Mouse (Mus musculus): Measurements from ENCODE around the gene Fbn1. TPM values are rescaled to one million over a fixed set of nuclear protein-coding genes. Genes with fewer than 3 reads are reported as not detected.
A peak's percentile ranks its signal among the peaks of the same experiment; 100 is the strongest.

Gene Fbn1
- polyA plus RNA-seq, 1 experiment from 2014 or later = 16.8 TPM

GRCm38 (mm10) chr2:125331581-125331980 is 176.2 kb downstream of the Fbn1 start:
- Histone ChIP-seq H3K4me1 (replicated peaks) (no peaks in the 10 kb centered on the region), H3K27ac (no peak overlapping the region), H3K4me3 (no peak overlapping the region), H3K9ac (no peak overlapping the region), H3K36me3 (peaks cover 14% of the 10 kb centered on the region), H3K4me2 (no peak overlapping the region), H3K9me3 (replicated peaks) (no peaks in the 10 kb centered on the region), H3K27me3 (no peaks in the 10 kb centered on the region)
- 82% methylated on average over 7 of the region's 7 CpGs for WGBS
- ATAC-seq (replicated peaks; ENCODE audit: insufficient number of reproducible peaks, insufficient read depth, low FRiP score, low read depth) = no peak

DNA sequence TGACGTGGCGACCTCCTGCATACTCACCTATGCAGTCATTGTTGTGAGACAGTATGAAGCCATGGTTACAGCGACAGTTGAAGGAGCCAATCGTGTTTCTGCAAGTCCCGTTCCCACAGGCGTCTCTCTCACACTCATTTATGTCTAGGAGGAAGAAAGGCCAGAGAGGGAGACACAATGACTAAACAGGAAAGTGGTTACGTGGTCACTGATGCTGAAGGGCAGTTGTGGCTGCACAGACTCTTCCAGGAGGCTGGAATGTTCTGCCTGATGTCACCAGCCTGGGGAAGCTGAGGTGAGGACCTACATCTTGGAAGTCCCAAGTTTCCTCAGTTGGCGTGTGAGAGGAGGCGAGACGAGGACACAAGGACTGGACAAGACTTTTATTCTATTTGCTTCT is 177.3 kb downstream of the Fbn1 start:
- Histone ChIP-seq H3K9ac (no peak overlapping the region), H3K27me3 (no peaks in the 10 kb centered on the region), H3K27ac (no peak overlapping the region), H3K9me3 (replicated peaks) (no peaks in the 10 kb centered on the region), H3K4me3 (no peak overlapping the region), H3K36me3 (peaks cover 14% of the 10 kb centered on the region), H3K4me2 (no peak overlapping the region), H3K4me1 (replicated peaks) (no peaks in the 10 kb centered on the region)
- no peak for ATAC-seq (replicated peaks; ENCODE audit: insufficient number of reproducible peaks, insufficient read depth, low FRiP score, low read depth)
- 88% methylated on average over 10 of the region's 10 CpGs for WGBS

GRCm38 (mm10) chr2:125325125-125325855 is 182.5 kb downstream of the Fbn1 start:
- ATAC-seq (replicated peaks; ENCODE audit: insufficient number of reproducible peaks, insufficient read depth, low FRiP score, low read depth) = no peak
- no peak overlapping the region for H3K9ac ChIP-seq
- H3K4me1 ChIP-seq (replicated peaks) = no peaks in the 10 kb centered on the region; the same call in 1 of the 2 replicates
- no peak overlapping the region for H3K4me3 ChIP-seq
- no peaks in the 10 kb centered on the region for H3K27me3 ChIP-seq
- 67% methylated on average over 7 of the region's 7 CpGs for WGBS
- no peak overlapping the region for H3K27ac ChIP-seq
- H3K9me3 ChIP-seq (replicated peaks) = no peaks in the 10 kb centered on the region
- peaks cover under 1% of the 10 kb centered on the region; the same call in 1 of the 2 replicates for H3K36me3 ChIP-seq
- H3K4me2 ChIP-seq = no peak overlapping the region

DNA sequence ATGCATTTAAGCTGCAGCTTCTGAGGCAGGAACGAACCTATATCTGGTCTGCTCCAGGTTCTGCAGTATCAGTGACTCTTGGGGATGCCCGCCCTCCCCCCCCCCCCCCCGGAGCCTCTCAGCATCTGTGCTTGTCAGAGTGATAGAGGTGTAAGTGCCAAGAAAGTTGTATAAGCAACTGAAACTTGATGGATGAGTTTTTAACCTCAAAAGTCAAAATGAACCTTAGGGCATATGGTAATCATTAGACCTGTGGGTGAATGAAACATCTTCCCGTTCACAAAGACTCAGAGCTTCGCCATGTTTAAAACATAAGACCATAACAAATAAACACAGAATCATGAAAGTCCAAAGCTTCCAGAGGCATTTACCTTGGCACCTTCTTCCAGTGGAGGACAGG is 183.3 kb downstream of the Fbn1 start:
- ATAC-seq (replicated peaks; ENCODE audit: insufficient number of reproducible peaks, insufficient read depth, low FRiP score, low read depth) = no peak
- no peak overlapping the region for H3K9ac ChIP-seq
- no peak overlapping the region for H3K27ac ChIP-seq
- no peaks in the 10 kb centered on the region; the same call in 1 of the 2 replicates for H3K36me3 ChIP-seq
- no peaks in the 10 kb centered on the region for H3K27me3 ChIP-seq
- H3K4me1 ChIP-seq (replicated peaks) = peaks cover 6% of the 10 kb centered on the region
- no peak overlapping the region for H3K4me3 ChIP-seq
- WGBS = 70% methylated on average over 5 of the region's 5 CpGs
- no peak overlapping the region for H3K4me2 ChIP-seq
- H3K9me3 ChIP-seq (replicated peaks) = no peaks in the 10 kb centered on the region

GRCm38 (mm10) chr2:125323347-125323746 is 184.4 kb downstream of the Fbn1 start:
- H3K27ac ChIP-seq = no peak overlapping the region
- no peak overlapping the region for H3K9ac ChIP-seq
- no peaks in the 10 kb centered on the region for H3K9me3 ChIP-seq (replicated peaks)
- H3K36me3 ChIP-seq = no peaks in the 10 kb centered on the region; the same call in 1 of the 2 replicates
- H3K4me2 ChIP-seq = no peak overlapping the region
- 59% methylated on average over 4 of the region's 4 CpGs for WGBS
- ATAC-seq (replicated peaks; ENCODE audit: insufficient number of reproducible peaks, insufficient read depth, low FRiP score, low read depth) = no peak
- H3K4me3 ChIP-seq = no peak overlapping the region
- H3K27me3 ChIP-seq = no peaks in the 10 kb centered on the region
- peaks cover 15% of the 10 kb centered on the region for H3K4me1 ChIP-seq (replicated peaks)

- H3K4me2 ChIP-seq = no peak overlapping the region
These were observed 185.2 kb downstream of the Fbn1 start for GRCm38 (mm10) chr2:125322581-125322980.

DNA sequence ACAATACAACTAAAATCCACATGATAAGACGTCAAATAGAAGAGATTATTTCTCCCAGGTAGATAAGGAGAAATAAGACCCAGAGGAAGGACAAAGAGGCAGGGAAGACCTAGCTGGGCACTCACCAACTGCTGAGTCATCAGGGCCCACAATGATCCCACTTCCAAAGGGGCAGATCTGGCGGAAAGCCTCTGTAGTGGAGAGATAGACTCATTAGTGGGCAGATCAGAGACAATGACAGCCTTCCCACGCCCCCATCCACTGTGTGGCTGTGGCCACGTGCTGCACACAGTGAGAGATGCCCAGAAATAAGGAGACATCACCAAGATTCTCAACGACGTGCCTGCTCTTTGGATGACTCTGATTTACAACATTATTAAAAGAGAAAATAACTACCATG is 186.7 kb downstream of the Fbn1 start:
- Histone ChIP-seq H3K4me1 (replicated peaks) (peaks cover 18% of the 10 kb centered on the region), H3K36me3 (peaks cover 8% of the 10 kb centered on the region), H3K9me3 (replicated peaks) (no peaks in the 10 kb centered on the region), H3K27ac (no peak overlapping the region), H3K4me3 (no peak overlapping the region), H3K27me3 (no peaks in the 10 kb centered on the region), H3K9ac (no peak overlapping the region), H3K4me2 (no peak overlapping the region)
- ATAC-seq (replicated peaks; ENCODE audit: insufficient number of reproducible peaks, insufficient read depth, low FRiP score, low read depth) = no peak
- 73% methylated on average over 6 of the region's 6 CpGs for WGBS

More at GRCm38 (mm10) chr2:125322581-125322980, 185.2 kb downstream of the Fbn1 start:
- 87% methylated on average over 2 of the region's 2 CpGs for WGBS
- Histone ChIP-seq H3K4me1 (replicated peaks) (peaks cover 18% of the 10 kb centered on the region), H3K9me3 (replicated peaks) (no peaks in the 10 kb centered on the region), H3K4me3 (no peak overlapping the region), H3K36me3 (no peaks in the 10 kb centered on the region; the same call in 1 of the 2 replicates), H3K27ac (no peak overlapping the region), H3K27me3 (no peaks in the 10 kb centered on the region), H3K9ac (no peak overlapping the region)
- ATAC-seq (replicated peaks; ENCODE audit: insufficient number of reproducible peaks, insufficient read depth, low FRiP score, low read depth) = no peak

- Histone ChIP-seq H3K4me2 (no peak overlapping the region), H3K4me3 (no peak overlapping the region), H3K9me3 (replicated peaks) (no peaks in the 10 kb centered on the region), H3K4me1 (replicated peaks) (peaks cover 18% of the 10 kb centered on the region), H3K27ac (peak overlapping the region; percentile 42), H3K9ac (no peak overlapping the region), H3K27me3 (no peaks in the 10 kb centered on the region), H3K36me3 (peaks cover 8% of the 10 kb centered on the region)
- 21% methylated on average over 8 of the region's 8 CpGs for WGBS
- ATAC-seq (replicated peaks; ENCODE audit: insufficient number of reproducible peaks, insufficient read depth, low FRiP score, low read depth) = no peak
These were observed 188.1 kb downstream of the Fbn1 start for GRCm38 (mm10) chr2:125319651-125320050.

DNA sequence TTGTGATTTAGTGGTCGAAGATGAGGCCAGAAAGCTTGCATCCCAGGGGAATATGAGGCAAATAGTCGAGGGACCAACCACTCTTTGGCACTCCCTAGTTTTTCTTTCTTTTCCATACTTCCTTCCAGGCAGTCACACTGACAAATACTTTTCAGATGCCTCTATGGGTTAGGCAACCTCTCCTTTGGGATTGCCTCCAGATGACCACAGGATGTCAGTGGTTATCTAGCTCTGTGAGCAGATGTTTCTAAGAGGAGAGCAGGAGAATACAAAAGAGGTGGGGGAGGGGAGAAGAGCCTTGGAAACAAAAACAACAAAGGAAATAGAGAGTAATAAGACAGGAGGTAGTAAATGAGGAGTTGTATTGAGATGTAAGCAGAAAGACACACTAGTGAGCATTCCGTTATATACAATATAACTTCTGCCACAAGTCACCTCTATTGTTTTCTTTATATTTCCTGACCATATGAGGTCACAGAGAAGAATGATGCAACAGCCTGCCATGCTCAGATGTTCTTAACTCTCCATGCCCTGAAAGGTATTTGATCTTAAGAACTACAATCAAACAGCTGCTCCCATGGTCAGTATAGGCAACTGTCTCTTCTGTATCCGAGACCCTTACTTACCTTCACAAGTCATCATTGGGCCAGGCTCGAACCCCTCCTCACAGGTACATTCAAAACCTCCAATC is 189.3 kb downstream of the Fbn1 start:
- no peak for ATAC-seq (replicated peaks; ENCODE audit: insufficient number of reproducible peaks, insufficient read depth, low FRiP score, low read depth)
- no peaks in the 10 kb centered on the region for H3K27me3 ChIP-seq
- H3K36me3 ChIP-seq = peaks cover 16% of the 10 kb centered on the region
- H3K4me2 ChIP-seq = no peak overlapping the region
- H3K4me3 ChIP-seq = no peak overlapping the region
- no peaks in the 10 kb centered on the region for H3K9me3 ChIP-seq (replicated peaks)
- peaks cover 18% of the 10 kb centered on the region for H3K4me1 ChIP-seq (replicated peaks)
- H3K9ac ChIP-seq = no peak overlapping the region
- H3K27ac ChIP-seq = peak overlapping the region; percentile 11
- WGBS = 62% methylated on average over 5 of the region's 5 CpGs

DNA sequence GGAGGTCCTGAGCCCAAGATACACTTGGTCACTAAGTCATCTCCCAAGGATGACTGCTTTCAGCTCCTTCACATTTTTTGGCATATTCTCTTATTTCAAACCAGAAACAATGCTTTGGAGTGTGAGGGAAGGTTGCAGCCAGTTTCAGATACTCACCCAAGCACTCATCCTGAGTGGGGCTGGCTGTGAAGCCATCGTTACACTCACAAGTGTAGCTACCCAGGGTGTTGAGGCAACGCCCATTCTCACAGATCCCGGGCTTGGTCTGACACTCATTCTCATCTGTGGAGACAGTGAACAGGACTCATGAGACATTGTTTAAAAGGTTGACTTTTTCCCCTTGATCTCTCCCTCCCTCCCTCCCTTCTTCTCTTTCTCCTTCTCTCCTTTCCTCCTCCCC is 192.6 kb downstream of the Fbn1 start:
- Histone ChIP-seq H3K9me3 (replicated peaks) (no peaks in the 10 kb centered on the region), H3K4me1 (replicated peaks) (peaks cover 18% of the 10 kb centered on the region), H3K36me3 (peaks cover 28% of the 10 kb centered on the region; the same call in 1 of the 2 replicates), H3K27me3 (no peaks in the 10 kb centered on the region), H3K9ac (no peak overlapping the region), H3K4me2 (no peak overlapping the region), H3K4me3 (no peak overlapping the region), H3K27ac (no peak overlapping the region)
- ATAC-seq (replicated peaks; ENCODE audit: insufficient number of reproducible peaks, insufficient read depth, low FRiP score, low read depth) = no peak
- 84% methylated on average over 3 of the region's 3 CpGs for WGBS

DNA sequence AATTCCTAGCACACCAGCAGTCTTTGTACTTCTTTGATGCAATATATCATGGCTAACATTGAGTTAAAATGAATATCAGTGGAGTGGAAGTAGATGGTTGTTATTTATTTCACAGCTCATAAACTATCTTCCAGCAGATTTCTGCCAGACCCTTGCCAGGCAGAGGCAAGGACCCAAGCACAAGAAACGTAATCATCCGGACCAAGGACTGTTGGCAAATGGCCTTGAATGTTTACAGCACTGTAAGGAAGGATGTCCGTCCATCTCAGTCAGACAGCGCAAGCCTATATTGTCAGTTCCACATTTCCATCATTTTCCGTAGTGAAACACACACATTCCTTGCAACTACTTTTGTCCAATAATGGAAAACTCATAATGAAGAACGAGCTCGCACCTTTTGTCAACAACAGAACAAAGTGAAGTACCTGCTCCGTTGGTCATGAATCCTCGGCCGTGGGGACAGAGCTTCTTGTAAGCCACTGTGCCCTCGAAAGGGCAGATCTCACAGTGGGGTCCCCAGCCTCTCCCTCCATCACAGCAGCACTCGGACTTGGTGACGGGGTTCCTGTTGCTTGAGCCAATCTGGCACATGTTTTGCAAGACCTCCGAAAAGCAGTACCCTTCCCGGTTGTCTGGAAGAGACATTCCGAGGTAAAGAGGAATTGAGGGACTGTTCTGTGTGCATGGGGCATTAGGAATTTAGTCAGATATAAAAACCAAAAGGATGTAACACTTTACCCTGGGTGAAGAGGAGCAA is 193.4 kb downstream of the Fbn1 start:
- no peak overlapping the region for H3K9ac ChIP-seq
- no peak overlapping the region for H3K4me2 ChIP-seq
- peaks cover 12% of the 10 kb centered on the region for H3K4me1 ChIP-seq (replicated peaks)
- H3K27me3 ChIP-seq = no peaks in the 10 kb centered on the region
- no peaks in the 10 kb centered on the region for H3K9me3 ChIP-seq (replicated peaks)
- H3K36me3 ChIP-seq = peaks cover 32% of the 10 kb centered on the region; the same call in 1 of the 2 replicates
- ATAC-seq (replicated peaks; ENCODE audit: insufficient number of reproducible peaks, insufficient read depth, low FRiP score, low read depth) = no peak
- 84% methylated on average over 16 of the region's 16 CpGs for WGBS
- no peak overlapping the region for H3K4me3 ChIP-seq
- H3K27ac ChIP-seq = no peak overlapping the region

Data from heart, embryonic 15.5 days (tissue).